Mouse (Mus musculus) neural tube, embryonic 11.5 days (tissue): Measurements from ENCODE around the gene Rmi2. TPM values are rescaled to one million over a fixed set of nuclear protein-coding genes. Genes with fewer than 3 reads are reported as not detected.

Experiments
- ATAC-seq: fragments of 200-750 bp; cut with Nextera tagmentation; 2 replicates; pipeline ENCODE4 v1.8.0; 2017; ENCODE audit warnings: moderate number of reproducible peaks, mild to moderate bottlenecking, moderate TSS enrichment, moderate library complexity; ENCODE audit not compliant: insufficient read depth, low FRiP score, low TSS enrichment
- DNase-seq: peaks from one replicate; pipeline ENCODE4 v3.0.0-alpha.2; 2015; ENCODE audit warnings: low spot score
- H3K27ac ChIP-seq: fragments of 300-500 bp; sonication (generic); 2 replicates; pipeline ENCODE4 v1.5.1; 2014; ENCODE audit warnings: low read depth, mild to moderate bottlenecking, low read length
- H3K27me3 ChIP-seq: fragments of 300-500 bp; sonication (generic); 2 replicates; pipeline ENCODE4 v1.6.1; 2014; ENCODE audit warnings: mild to moderate bottlenecking, low read length, mixed read lengths; ENCODE audit not compliant: control insufficient read depth, insufficient read depth
- H3K36me3 ChIP-seq: fragments of 300-500 bp; sonication (generic); 2 replicates; pipeline ENCODE4 v1.6.1; 2014; ENCODE audit warnings: mild to moderate bottlenecking, low read length, moderate library complexity, mixed read lengths; ENCODE audit not compliant: control insufficient read depth, insufficient read depth
- H3K4me1 ChIP-seq: fragments of 300-500 bp; sonication (generic); 2 replicates; pipeline ENCODE4 v1.6.1; 2014; ENCODE audit warnings: low read length, mixed read lengths; ENCODE audit not compliant: control insufficient read depth, insufficient read depth
- H3K4me2 ChIP-seq: fragments of 300-500 bp; sonication (generic); 2 replicates; pipeline ENCODE4 v1.6.1; 2014; ENCODE audit warnings: low read depth, mild to moderate bottlenecking, moderate library complexity
- H3K4me3 ChIP-seq: fragments of 300-500 bp; sonication (generic); 2 replicates; pipeline ENCODE4 v1.5.1; 2014; ENCODE audit warnings: low read depth, low read length
- H3K9ac ChIP-seq: fragments of 300-500 bp; sonication (generic); 2 replicates; pipeline ENCODE4 v1.6.1; 2014; ENCODE audit warnings: mild to moderate bottlenecking, low read length
- H3K9me3 ChIP-seq: fragments of 300-500 bp; sonication (generic); 2 replicates; pipeline ENCODE4 v1.6.1; 2016; ENCODE audit warnings: low read length; ENCODE audit not compliant: control insufficient read depth
- WGBS: fragments of 180-500 bp; shearing (Covaris S2); extraction: QIAGEN DNeasy Blood & Tissue Kit; methylation state at CpG from one replicate; pipeline ENCODE4 v1.1.7; 2014; 5-methylcytosine and 5-hydroxymethylcytosine counted together
- polyA plus RNA-seq: library from polyadenylated mRNA; unstranded; fragments of >200 nt; fragmentation: Nextera tagmentation; extraction: Ambion mirVana; gene quantifications from 2 replicates; pipeline ENCODE4 v1.2.1, GENCODE M21; 2014

Gene Rmi2
- polyA plus RNA-seq, 1 experiment from 2014 or later, result 3.6 TPM

DNA sequence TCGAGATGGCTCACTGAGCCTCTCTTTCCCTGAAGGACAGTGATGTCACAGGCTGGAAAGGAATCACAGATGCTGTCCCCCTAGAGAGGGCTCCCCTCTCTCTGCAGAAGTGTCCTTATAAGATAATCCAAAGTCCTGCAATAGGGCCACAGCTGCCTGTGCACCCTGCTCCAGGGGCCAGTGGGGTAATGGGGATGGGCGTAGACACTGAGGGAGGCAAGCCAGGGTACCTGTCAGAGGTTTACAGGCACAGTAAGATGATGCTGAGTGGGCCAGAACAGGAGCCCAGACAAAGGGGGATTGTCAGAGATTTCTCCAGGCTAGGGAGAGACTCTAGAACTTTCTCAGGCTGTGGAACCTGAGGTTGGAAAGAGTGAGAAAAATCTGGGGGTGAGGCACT, 32.6 kb downstream of the Rmi2 start:
- Histone ChIP-seq H3K27ac (no peak overlapping the region), H3K4me1 (no peaks in the 10 kb centered on the region), H3K36me3 (no peaks in the 10 kb centered on the region), H3K4me2 (no peak overlapping the region), H3K27me3 (no peaks in the 10 kb centered on the region), H3K9ac (no peak overlapping the region), H3K4me3 (no peak overlapping the region), H3K9me3 (no peaks in the 10 kb centered on the region)
- no peak for ATAC-seq
- no peak for DNase-seq
- 95% methylated on average over 2 of the region's 2 CpGs for WGBS

DNA sequence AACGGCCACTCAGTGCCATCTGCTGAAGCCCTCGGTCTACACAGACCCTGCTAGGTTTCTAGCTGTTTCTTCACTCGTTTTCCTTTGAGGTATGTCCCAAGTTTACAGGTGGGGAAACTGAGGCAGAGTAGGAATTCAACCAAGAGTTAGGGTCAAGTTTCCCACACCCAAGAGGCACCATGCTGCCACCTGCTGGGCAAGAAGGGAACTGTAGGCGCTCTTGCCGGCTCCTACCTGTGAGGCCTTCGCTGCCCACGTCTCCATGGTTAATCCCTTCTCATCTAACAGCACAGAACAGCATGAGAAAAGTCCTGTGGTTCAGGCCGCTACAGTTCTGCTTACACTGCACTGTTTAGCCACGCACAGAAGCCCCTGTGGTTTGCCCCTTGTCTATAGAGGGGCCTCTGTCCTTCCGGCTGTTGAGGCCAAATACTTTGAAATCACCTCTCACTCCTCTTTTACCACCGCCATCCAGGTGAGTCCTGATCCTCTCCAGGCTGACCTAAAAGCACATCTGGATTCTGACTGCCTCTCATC, 33.1 kb downstream of the Rmi2 start:
- H3K4me1 ChIP-seq, result no peaks in the 10 kb centered on the region
- H3K27me3 ChIP-seq, result no peaks in the 10 kb centered on the region
- WGBS, result 43% methylated on average over 11 of the region's 11 CpGs
- no peak overlapping the region for H3K4me2 ChIP-seq
- ATAC-seq, result no peak
- DNase-seq, result peak; percentile 65
- H3K27ac ChIP-seq, result no peak overlapping the region
- H3K9me3 ChIP-seq, result no peaks in the 10 kb centered on the region
- no peak overlapping the region for H3K9ac ChIP-seq
- no peaks in the 10 kb centered on the region for H3K36me3 ChIP-seq
- no peak overlapping the region for H3K4me3 ChIP-seq

DNA sequence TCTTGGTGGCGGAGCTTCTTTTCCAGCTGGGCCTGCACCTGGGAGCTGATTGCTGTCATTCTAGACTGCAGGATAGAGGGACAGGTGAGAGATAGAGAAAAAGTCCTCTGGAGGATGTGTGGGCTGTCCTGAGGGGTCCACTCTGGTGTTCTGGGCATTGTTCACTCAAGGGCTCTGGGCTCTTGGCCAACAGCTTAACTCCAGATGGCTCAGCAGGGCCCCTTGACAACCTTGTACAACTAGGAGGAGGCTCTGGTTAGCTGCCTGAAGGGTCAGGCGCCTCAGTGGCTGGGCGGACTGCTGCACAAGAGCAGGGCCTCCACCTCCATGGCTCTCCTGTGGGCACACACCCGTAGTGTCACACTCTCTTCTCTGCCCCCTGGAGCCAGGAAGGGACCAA, 36.1 kb downstream of the Rmi2 start:
- H3K4me2 ChIP-seq, result no peak overlapping the region
- WGBS, result 70% methylated on average over 4 of the region's 4 CpGs
- H3K27ac ChIP-seq, result no peak overlapping the region
- no peaks in the 10 kb centered on the region for H3K27me3 ChIP-seq
- H3K36me3 ChIP-seq, result no peaks in the 10 kb centered on the region
- ATAC-seq (no peak), DNase-seq (no peak)
- no peaks in the 10 kb centered on the region for H3K4me1 ChIP-seq
- H3K9ac ChIP-seq, result no peak overlapping the region
- H3K9me3 ChIP-seq, result no peaks in the 10 kb centered on the region
- H3K4me3 ChIP-seq, result no peak overlapping the region

DNA sequence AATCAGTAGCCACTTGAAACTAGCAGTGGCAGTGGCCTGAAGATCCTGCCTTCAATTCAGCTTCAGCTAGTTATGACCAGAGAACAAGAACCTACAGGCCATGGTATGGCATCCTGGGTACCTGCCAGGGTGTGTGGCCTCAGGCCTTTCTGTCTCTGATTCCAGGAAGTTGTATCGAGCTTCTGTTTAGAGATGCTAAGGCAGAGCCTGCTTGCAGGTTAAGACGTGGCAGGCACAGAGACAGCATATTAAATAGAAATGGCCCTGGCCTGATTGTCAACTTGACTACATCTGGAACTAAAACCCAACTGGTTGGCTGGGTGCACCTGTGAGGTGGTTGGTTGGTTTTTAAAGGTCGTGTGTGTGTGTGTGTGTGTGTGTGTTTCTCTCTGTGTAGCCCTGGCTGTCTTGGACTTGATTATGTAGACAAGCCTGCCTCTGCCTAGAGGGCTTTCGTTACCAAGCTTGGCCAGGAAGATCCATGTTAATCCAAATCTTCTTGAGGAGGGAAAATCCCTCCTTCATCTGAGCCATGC, 38.0 kb downstream of the Rmi2 start:
- WGBS, result 71% methylated on average over 4 of the region's 4 CpGs
- ATAC-seq (no peak), DNase-seq (no peak)
- Histone ChIP-seq H3K9ac (no peak overlapping the region), H3K4me2 (no peak overlapping the region), H3K9me3 (no peaks in the 10 kb centered on the region), H3K27me3 (no peaks in the 10 kb centered on the region), H3K4me3 (no peak overlapping the region), H3K27ac (no peak overlapping the region), H3K36me3 (no peaks in the 10 kb centered on the region), H3K4me1 (no peaks in the 10 kb centered on the region)

DNA sequence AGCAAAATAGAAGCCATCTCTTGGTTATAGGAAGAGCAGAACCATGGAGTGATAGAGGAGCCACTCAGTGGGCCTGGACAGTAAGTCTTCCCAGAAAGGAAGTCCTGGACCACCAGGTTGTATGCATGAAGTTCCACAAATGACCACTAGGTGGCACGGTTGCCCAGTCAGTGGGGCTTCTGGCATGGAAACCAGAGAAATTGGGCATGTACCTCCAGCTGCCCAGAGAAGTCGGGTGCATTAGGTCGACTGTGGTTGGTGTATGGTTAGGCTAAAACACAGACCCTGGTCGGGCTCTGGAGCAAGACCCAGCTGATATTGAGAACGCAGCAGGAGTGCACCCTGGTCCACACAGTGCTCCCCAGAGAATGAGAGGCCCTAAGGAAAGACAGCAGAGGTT, 38.8 kb downstream of the Rmi2 start:
- no peak overlapping the region for H3K27ac ChIP-seq
- ATAC-seq, result peak; percentile 62; the same call in 1 of the 2 replicates
- WGBS, result 6% methylated on average over 5 of the region's 5 CpGs
- no peaks in the 10 kb centered on the region for H3K36me3 ChIP-seq
- H3K4me3 ChIP-seq, result no peak overlapping the region
- DNase-seq, result peak; percentile 88
- no peak overlapping the region for H3K9ac ChIP-seq
- no peak overlapping the region for H3K4me2 ChIP-seq
- H3K4me1 ChIP-seq, result no peaks in the 10 kb centered on the region
- no peaks in the 10 kb centered on the region for H3K9me3 ChIP-seq
- H3K27me3 ChIP-seq, result no peaks in the 10 kb centered on the region

DNA sequence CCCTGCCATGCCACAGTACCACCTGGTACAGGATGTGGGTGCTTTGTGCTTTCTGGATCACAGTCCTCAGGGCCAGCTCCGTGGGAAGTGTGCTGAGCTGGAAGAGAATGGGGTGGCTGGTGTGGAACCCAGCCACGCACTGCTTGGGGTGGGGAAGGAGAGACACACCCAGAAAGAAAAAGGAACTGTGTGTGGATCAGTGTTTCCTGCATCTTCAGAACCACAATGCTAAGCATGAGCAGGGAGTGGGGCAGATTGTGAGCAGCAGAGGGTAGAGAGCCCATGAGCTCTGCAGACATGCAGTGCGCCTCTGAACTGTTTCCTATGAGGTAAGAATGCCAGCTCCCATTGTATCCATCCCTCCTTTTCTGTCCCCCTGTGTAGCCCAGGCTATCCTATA, 43.4 kb downstream of the Rmi2 start:
- 85% methylated on average over 3 of the region's 3 CpGs for WGBS
- Histone ChIP-seq H3K9ac (no peak overlapping the region), H3K9me3 (no peaks in the 10 kb centered on the region), H3K4me3 (no peak overlapping the region), H3K27me3 (no peaks in the 10 kb centered on the region), H3K4me1 (no peaks in the 10 kb centered on the region), H3K36me3 (no peaks in the 10 kb centered on the region), H3K4me2 (no peak overlapping the region), H3K27ac (no peak overlapping the region)
- ATAC-seq (no peak), DNase-seq (no peak)

DNA sequence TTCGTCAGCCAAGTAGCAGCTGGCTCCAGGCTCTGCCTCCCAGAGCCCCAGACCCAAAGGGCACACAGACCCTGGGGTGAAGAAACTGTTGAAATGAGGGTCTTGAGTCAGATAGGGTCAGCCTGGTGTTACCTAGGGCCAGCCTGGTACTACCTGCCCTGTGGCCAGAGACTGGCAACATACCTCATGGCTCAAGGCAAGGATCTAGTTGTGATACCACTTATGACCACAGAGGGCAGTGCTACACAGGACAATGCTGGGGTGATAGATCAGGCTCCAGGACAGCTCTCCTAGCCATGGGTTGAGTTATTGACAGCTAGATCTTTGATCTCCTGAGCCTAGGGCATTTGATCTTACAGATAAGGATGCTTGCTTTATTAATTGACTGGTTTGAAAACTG, 44.6 kb downstream of the Rmi2 start:
- WGBS, result 84% methylated on average over 1 of the region's 1 CpGs
- Histone ChIP-seq H3K4me2 (no peak overlapping the region), H3K27ac (no peak overlapping the region), H3K9me3 (no peaks in the 10 kb centered on the region), H3K9ac (no peak overlapping the region), H3K4me1 (no peaks in the 10 kb centered on the region), H3K36me3 (no peaks in the 10 kb centered on the region), H3K4me3 (no peak overlapping the region), H3K27me3 (no peaks in the 10 kb centered on the region)
- DNase-seq (peak; percentile 52), ATAC-seq (no peak; the same call in 1 of the 2 replicates)

DNA sequence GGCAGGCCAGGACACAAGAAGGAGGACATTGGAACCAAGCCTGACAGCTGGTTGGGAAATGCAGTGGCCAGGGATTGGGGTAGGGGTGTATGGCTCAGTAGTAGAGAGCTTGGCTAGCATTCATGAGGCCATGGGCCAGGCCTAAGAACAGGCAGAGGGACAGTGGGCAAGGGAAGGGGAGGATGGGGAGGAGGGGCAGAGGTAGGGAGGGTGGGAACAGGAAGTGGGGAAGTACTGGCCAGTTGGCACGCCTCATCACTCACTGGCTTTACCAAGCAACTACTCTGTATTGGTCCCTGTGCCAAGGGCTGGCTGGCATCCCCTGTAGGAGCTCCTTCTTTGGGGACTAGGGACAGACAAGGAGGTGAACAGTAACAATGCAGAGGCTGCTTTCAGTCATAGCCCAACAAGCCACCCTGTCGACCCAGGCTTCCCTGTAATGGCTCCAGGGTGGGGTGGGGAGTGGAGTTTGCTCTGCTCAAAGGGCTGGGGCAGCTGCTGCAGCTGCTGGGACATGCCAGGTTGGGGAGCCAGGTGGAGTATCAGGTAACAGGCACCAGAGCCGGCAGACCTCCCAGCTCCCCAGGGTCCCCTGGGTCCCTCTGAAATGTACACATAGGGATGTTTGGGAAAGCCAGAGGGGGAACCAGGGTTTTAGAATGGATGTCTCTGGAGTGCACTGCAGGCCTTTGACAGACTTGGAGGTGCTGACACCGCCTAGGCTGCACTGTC, 46.5 kb downstream of the Rmi2 start:
- WGBS, result 49% methylated on average over 4 of the region's 4 CpGs
- no peak for ATAC-seq
- no peak overlapping the region for H3K4me3 ChIP-seq
- DNase-seq, result no peak
- H3K27ac ChIP-seq, result no peak overlapping the region
- no peaks in the 10 kb centered on the region for H3K9me3 ChIP-seq
- no peaks in the 10 kb centered on the region for H3K36me3 ChIP-seq
- H3K4me1 ChIP-seq, result no peaks in the 10 kb centered on the region
- H3K27me3 ChIP-seq, result no peaks in the 10 kb centered on the region
- no peak overlapping the region for H3K4me2 ChIP-seq
- no peak overlapping the region for H3K9ac ChIP-seq

DNA sequence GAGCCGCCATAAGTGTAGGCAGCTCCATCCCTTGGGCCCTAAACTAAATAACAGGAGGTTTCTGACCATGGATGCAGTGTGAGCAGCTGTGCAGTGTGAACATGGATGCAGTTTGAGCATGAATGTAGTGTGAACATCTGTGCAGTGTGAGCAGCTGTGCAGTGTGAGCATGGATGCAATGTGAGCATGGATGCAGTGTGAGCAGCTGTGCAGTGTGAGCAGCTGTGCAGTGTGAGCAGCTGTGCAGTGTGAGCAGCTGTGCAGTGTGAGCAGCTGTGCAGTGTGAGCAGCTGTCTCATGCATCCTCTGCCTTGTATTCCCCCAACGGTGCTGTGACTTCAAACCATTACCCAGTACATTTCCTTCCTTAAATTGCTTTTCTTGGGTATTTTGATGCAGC, 52.6 kb downstream of the Rmi2 start:
- no peak for DNase-seq
- no peaks in the 10 kb centered on the region for H3K9me3 ChIP-seq
- WGBS, result 77% methylated on average over 2 of the region's 2 CpGs
- H3K4me1 ChIP-seq, result no peaks in the 10 kb centered on the region
- H3K4me3 ChIP-seq, result no peak overlapping the region
- H3K36me3 ChIP-seq, result no peaks in the 10 kb centered on the region
- H3K27me3 ChIP-seq, result no peaks in the 10 kb centered on the region
- no peak overlapping the region for H3K4me2 ChIP-seq
- ATAC-seq, result no peak
- H3K9ac ChIP-seq, result no peak overlapping the region
- H3K27ac ChIP-seq, result no peak overlapping the region
